Mouse (Mus musculus) c-Kit-positive CD71-positive TER-119-positive erythroid progenitor cells, embryonic 14.5 days (primary cell): ENCODE results near the gene Atp6v0a2.
A peak's percentile ranks its signal among the peaks of the same experiment; 100 is the strongest.

Source experiments
- DNase-seq: peaks from one replicate; pipeline ENCODE4 v3.0.0-alpha.2; 2013; ENCODE audit warnings: low spot score

Atp6v0a2 gene

GRCm38 (mm10) chr5:124637300-124637699 is 8.9 kb downstream of the Atp6v0a2 start:
- DNase-seq = no peak

- DNase-seq = no peak
These were observed 9.5 kb downstream of the Atp6v0a2 start for GRCm38 (mm10) chr5:124637836-124638235.

GRCm38 (mm10) chr5:124713741-124714140 is 85.4 kb downstream of the Atp6v0a2 start:
- no peak for DNase-seq

- no peak for DNase-seq
These were observed 86.8 kb downstream of the Atp6v0a2 start for GRCm38 (mm10) chr5:124715135-124715534.

GRCm38 (mm10) chr5:124717969-124718368 is 89.6 kb downstream of the Atp6v0a2 start:
- DNase-seq = no peak

GRCm38 (mm10) chr5:124718396-124718795 is 90.0 kb downstream of the Atp6v0a2 start:
- no peak for DNase-seq

GRCm38 (mm10) chr5:124723125-124723524 is 94.7 kb downstream of the Atp6v0a2 start:
- no peak for DNase-seq

GRCm38 (mm10) chr5:124724997-124725396 is 96.6 kb downstream of the Atp6v0a2 start, which contains the start of gene Dnah10:
Dnah10 (plus strand) TSS chr5:124725085.
- no peak for DNase-seq

- DNase-seq = peak; percentile 8
These were observed 101.4 kb downstream of the Atp6v0a2 start for GRCm38 (mm10) chr5:124729662-124730206.

GRCm38 (mm10) chr5:124733961-124734360 is 105.6 kb downstream of the Atp6v0a2 start:
- DNase-seq = no peak

GRCm38 (mm10) chr5:124741898-124742599 is 113.7 kb downstream of the Atp6v0a2 start:
- DNase-seq = no peak

- DNase-seq = no peak
These were observed 115.5 kb downstream of the Atp6v0a2 start for GRCm38 (mm10) chr5:124743841-124744240.

- no peak for DNase-seq
These were observed 117.8 kb downstream of the Atp6v0a2 start for GRCm38 (mm10) chr5:124746220-124746619.

GRCm38 (mm10) chr5:124748296-124748695 is 119.9 kb downstream of the Atp6v0a2 start:
- no peak for DNase-seq

GRCm38 (mm10) chr5:124751656-124752055 is 123.3 kb downstream of the Atp6v0a2 start:
- DNase-seq = no peak

- no peak for DNase-seq
These were observed 132.6 kb downstream of the Atp6v0a2 start for GRCm38 (mm10) chr5:124761011-124761410.

GRCm38 (mm10) chr5:124761787-124762186 is 133.4 kb downstream of the Atp6v0a2 start:
- no peak for DNase-seq
